In the genomic region with DNA sequence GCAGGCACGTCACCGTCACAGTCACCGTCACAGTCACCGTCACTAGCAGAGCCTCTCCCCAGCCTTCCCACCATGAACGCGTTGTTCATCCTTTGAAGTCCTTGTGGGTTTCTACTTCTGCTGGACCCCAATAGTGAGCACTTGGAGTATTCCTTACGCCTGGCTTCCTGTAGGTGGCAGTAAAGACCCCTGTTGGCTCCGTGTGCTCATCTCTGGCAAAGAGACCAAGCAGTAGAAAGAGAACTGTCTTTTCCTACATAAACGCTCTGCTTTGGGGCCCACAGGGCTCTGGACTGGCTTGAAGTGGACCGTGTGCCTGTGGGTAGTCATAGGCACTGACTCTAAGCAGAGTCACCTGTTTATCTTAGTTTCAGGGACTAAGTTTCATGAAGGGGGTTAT, we compare ENCODE assay signal across 8 mouse cellular contexts. TPM values are rescaled to one million over a fixed set of nuclear protein-coding genes. Genes with fewer than 3 reads are reported as not detected.
DNase-seq lines count a peak whose midpoint lies in the region; ATAC-seq and TF ChIP-seq lines count a peak whose summit lies in the region.

No protein-coding gene starts in this region.

- H3K27ac ChIP-seq in heart, adult 2 months: no peak overlapping the region; the same call in 1 of the 2 replicates
- no peak overlapping the region for H3K27ac ChIP-seq in heart, embryonic 12.5 days (ENCODE audit: poor library complexity, severe bottlenecking)
- H3K27ac ChIP-seq in hindbrain, embryonic 11.5 days (ENCODE audit: low read depth, low read length): no peak overlapping the region
- H3K27ac ChIP-seq in limb, embryonic 14.5 days (replicated peaks; ENCODE audit: low read depth, low read length): peak overlapping the region; percentile 52

- ATAC-seq in heart, embryonic 12.5 days (ENCODE audit: insufficient number of reproducible peaks, low FRiP score): no peak
- ATAC-seq in hindbrain, embryonic 11.5 days (ENCODE audit: low FRiP score): peak; percentile 45; the same call in 1 of the 2 replicates
- 0 out of 2 replicates have a peak, but pooled peaks have one; percentile 35 for ATAC-seq in limb, embryonic 14.5 days (ENCODE audit: low FRiP score, low read depth)

- no peak overlapping the region for H3K9ac ChIP-seq in heart, adult 2 months (ENCODE audit: low read depth, low read length)
- no peak overlapping the region for H3K9ac ChIP-seq in heart, embryonic 12.5 days
- no peak overlapping the region for H3K9ac ChIP-seq in hindbrain, embryonic 11.5 days (ENCODE audit: low read depth, low read length)
- H3K9ac ChIP-seq in limb, embryonic 14.5 days (ENCODE audit: low read depth, low read length, severe bottlenecking): no peak overlapping the region

- H3K36me3 ChIP-seq in heart, adult 2 months (ENCODE audit: control insufficient read depth, insufficient read depth, low read length): no peaks in the 10 kb centered on the region
- no peaks in the 10 kb centered on the region for H3K36me3 ChIP-seq in heart, embryonic 12.5 days
- H3K36me3 ChIP-seq in hindbrain, embryonic 11.5 days (ENCODE audit: control insufficient read depth, insufficient read depth, low read length): no peaks in the 10 kb centered on the region
- H3K36me3 ChIP-seq in limb, embryonic 14.5 days (ENCODE audit: control insufficient read depth, insufficient read depth, low read length): no peaks in the 10 kb centered on the region

- H3K9me3 ChIP-seq in heart, embryonic 12.5 days (replicated peaks): no peaks in the 10 kb centered on the region
- H3K9me3 ChIP-seq in hindbrain, embryonic 11.5 days (ENCODE audit: control insufficient read depth, low read length): no peaks in the 10 kb centered on the region
- H3K9me3 ChIP-seq in limb, embryonic 14.5 days (ENCODE audit: control insufficient read depth, low read length): no peaks in the 10 kb centered on the region

- H3K4me2 ChIP-seq in heart, embryonic 12.5 days: no peak overlapping the region
- H3K4me2 ChIP-seq in hindbrain, embryonic 11.5 days (replicated peaks; ENCODE audit: low read depth, low read length): no peak overlapping the region
- no peak overlapping the region for H3K4me2 ChIP-seq in limb, embryonic 14.5 days (replicated peaks; ENCODE audit: low read depth, low read length, severe bottlenecking)

- TF ChIP-seq EP300 in heart, adult 2 months (IDR thresholded peaks at IDR 0.05; ENCODE audit: insufficient read depth, low read depth, low read length): no peak

- 36% methylated on average over 10 of the region's 10 CpGs for WGBS in heart, adult 2 months
- 29% methylated on average over 10 of the region's 10 CpGs for WGBS in heart, embryonic 12.5 days
- 21% methylated on average over 10 of the region's 10 CpGs for WGBS in hindbrain, embryonic 11.5 days
- 11% methylated on average over 10 of the region's 10 CpGs for WGBS in limb, embryonic 14.5 days

- H3K4me3 ChIP-seq in heart, adult 2 months: no peak overlapping the region
- H3K4me3 ChIP-seq in heart, embryonic 12.5 days: no peak overlapping the region
- no peak overlapping the region for H3K4me3 ChIP-seq in hindbrain, embryonic 11.5 days (ENCODE audit: low read depth, low read length)
- no peak overlapping the region for H3K4me3 ChIP-seq in limb, embryonic 14.5 days (replicated peaks; ENCODE audit: low read length)

- peak; percentile 45 to 51 for DNase-seq in heart, adult 2 months
- DNase-seq in CD4-positive, CD25-positive, alpha-beta regulatory T cell, adult 2 months (ENCODE audit: low read depth, low spot score): peak; percentile 68
- peak; percentile 18 to 30 for DNase-seq in cerebellum, postnatal 36 days
- DNase-seq in hindbrain, embryonic 11.5 days (ENCODE audit: low spot score): peak; percentile 73
- peak; percentile 67 for DNase-seq in limb, embryonic 14.5 days (ENCODE audit: low spot score)
- DNase-seq in naive thymus-derived CD4-positive, alpha-beta T cell, adult 2 months (ENCODE audit: low read depth): peak; percentile 72
- DNase-seq in ovary, adult 18-20 months (ENCODE audit: low spot score): no peak

- no peaks in the 10 kb centered on the region for H3K79me2 ChIP-seq in heart, adult 2 months (replicated peaks; ENCODE audit: control insufficient read depth, insufficient read depth, low read length)

- H3K4me1 ChIP-seq in heart, adult 2 months (ENCODE audit: control insufficient read depth, insufficient read depth, low read length): peaks cover 9% of the 10 kb centered on the region
- peaks cover 20% of the 10 kb centered on the region for H3K4me1 ChIP-seq in heart, embryonic 12.5 days (replicated peaks)
- no peaks in the 10 kb centered on the region for H3K4me1 ChIP-seq in hindbrain, embryonic 11.5 days (replicated peaks; ENCODE audit: control insufficient read depth, insufficient read depth, low read length)
- peaks cover 32% of the 10 kb centered on the region for H3K4me1 ChIP-seq in limb, embryonic 14.5 days (ENCODE audit: control insufficient read depth, insufficient read depth, low read length)

- no peak for TF ChIP-seq POLR2A in heart, adult 2 months (IDR thresholded peaks at IDR 0.05; ENCODE audit: insufficient read depth, low read depth, low read length)
- TF ChIP-seq POLR2A in limb, embryonic 14.5 days (IDR thresholded peaks at IDR 0.05; ENCODE audit: borderline replicate concordance, extremely low read depth, insufficient read depth, insufficient read length): no peak

- intact Hi-C loops in heart, adult 2 months (cut with DNase I): no loop called here

- no peaks in the 10 kb centered on the region for H3K27me3 ChIP-seq in heart, adult 2 months (ENCODE audit: control insufficient read depth, insufficient read depth, low read length)
- H3K27me3 ChIP-seq in heart, embryonic 12.5 days (replicated peaks): peaks cover 3% of the 10 kb centered on the region; the same call in 1 of the 2 replicates
- no peaks in the 10 kb centered on the region for H3K27me3 ChIP-seq in hindbrain, embryonic 11.5 days (ENCODE audit: control insufficient read depth, insufficient read depth, low read length)
- no peaks in the 10 kb centered on the region for H3K27me3 ChIP-seq in limb, embryonic 14.5 days (ENCODE audit: control insufficient read depth, insufficient read depth, low read length)

- peak; percentile 84 for TF ChIP-seq CTCF in heart, adult 2 months (IDR thresholded peaks at IDR 0.05)

RNA-seq across cellular contexts. Expression of gene Haao, which starts 49.0 kb away (rescaled TPM):
- under 1 TPM; 0.25 to 0.29 TPM for total RNA-seq in heart, adult 2 months (2021)
- polyA plus RNA-seq in heart, adult 2 months (2012; rRNA removed): 1.2 and 1.4 TPM in 2 replicates
- 0.23 TPM in 1 of 2 replicates, not detected in the other for polyA plus RNA-seq in heart, embryonic 12.5 days (2016; fragmentation: Nextera tagmentation; extraction: Ambion mirVana)
- 0.18 TPM in 1 of 2 replicates, not detected in the other for polyA plus RNA-seq in hindbrain, embryonic 11.5 days (2014; fragmentation: Nextera tagmentation; extraction: Ambion mirVana)
- polyA plus RNA-seq in limb, embryonic 14.5 days (2012; rRNA removed): 0.92 and 1.2 TPM in 2 replicates
- 1.3 and 2.0 TPM in 2 replicates for polyA plus RNA-seq in limb, embryonic 14.5 days (2014; fragmentation: Nextera tagmentation; extraction: Ambion mirVana)
